Mouse (Mus musculus) bone marrow, adult 2 months (tissue): ENCODE data around the gene Olfr1264.

ENCODE experiments used
- CTCF ChIP-seq: fragments of 200-500 bp; IDR thresholded peaks from 2 replicates; pipeline ENCODE4 v1.5.1; 2011; ENCODE audit warnings: low read length, control low read depth; ENCODE audit not compliant: control insufficient read depth, insufficient read depth
- POLR2A ChIP-seq: fragments of 200-500 bp; IDR thresholded peaks from 2 replicates; pipeline ENCODE4 v1.6.1; 2011; ENCODE audit warnings: low read depth, mild to moderate bottlenecking, control low read depth, low read length, borderline replicate concordance; ENCODE audit not compliant: control insufficient read depth

GRCm38 (mm10) chr2:89999845-90000244 lies 25.5 kb downstream of the Olfr1264 start, which contains the start of gene Olfr1262:
- no peak for TF ChIP-seq CTCF
- no peak for TF ChIP-seq POLR2A
